Mouse (Mus musculus): Measurements from ENCODE around the gene Mylk4. TPM values are rescaled to one million over a fixed set of nuclear protein-coding genes. Genes with fewer than 3 reads are reported as not detected.

The Mylk4 gene
- not detected for total RNA-seq (2023)

GRCm38 (mm10) chr13:32783816-32784215 is at the start of gene Mylk4:
Gene Mylk4 (minus strand): TSS chr13:32783954.

DNA sequence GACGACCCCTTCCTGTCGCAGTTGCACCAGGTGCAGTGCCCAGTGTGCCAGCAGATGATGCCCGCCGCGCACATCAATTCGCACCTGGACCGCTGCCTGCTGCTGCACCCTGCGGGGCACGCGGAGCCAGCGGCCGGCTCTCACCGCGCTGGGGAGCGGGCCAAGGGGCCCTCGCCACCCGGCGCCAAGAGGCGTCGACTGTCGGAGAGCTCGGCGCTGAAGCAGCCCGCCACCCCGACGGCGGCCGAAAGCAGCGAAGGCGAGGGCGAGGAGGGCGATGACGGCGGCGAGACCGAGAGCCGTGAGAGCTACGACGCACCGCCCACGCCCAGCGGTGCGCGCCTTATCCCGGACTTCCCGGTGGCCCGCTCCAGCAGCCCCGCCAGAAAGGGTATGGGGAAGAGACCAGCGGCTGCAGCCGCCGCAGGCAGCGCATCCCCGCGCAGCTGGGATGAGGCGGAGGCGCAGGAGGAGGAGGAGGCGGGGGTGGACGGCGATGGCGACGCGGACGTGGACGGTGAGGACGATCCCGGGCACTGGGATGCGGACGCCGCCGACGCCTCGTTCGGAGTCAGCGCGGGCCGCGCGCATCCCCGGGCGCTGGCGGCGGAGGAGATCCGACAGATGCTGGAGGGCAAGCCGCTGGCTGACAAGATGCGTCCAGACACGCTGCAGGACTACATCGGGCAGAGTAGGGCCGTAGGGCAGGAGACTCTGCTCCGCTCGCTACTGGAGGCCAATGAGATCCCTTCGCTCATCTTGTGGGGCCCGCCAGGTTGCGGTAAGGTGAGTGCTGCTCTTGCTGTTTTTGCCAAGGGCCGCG is 18.7 kb upstream of the Mylk4 start, which contains the start of gene D930007J09Rik:
Gene D930007J09Rik (minus strand): TSS at position 591 of the 823 bp plus-strand sequence.

DNA sequence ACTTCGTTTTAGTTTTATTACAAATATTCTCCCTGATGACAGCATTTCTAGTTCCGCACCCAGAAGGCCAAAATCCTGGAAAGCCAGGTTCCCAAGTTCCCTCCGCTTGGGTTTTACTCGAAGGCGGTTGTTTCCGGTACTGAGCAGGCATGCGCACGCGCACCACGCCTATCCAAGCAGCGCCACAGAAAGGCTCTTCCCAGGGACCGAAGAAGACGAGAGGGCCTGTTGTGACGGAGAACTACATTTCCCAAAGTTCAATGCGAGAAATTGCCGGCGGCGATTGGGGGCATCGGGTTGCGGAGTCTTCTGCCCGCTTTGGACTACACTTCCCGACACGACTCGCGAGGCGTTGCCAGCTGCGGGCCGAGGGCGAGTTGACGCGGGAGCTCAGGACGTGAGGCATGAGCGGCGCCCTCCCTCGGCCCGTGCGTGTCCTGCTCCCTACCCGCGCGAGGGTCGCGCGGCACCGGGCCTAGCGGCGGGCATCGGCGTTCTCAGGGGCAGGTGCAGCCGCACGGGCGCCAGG is 18.0 kb upstream of the Mylk4 start, which contains the start of gene Wrnip1:
Gene Wrnip1 (plus strand): TSS at position 346 of the 529 bp plus-strand sequence.

Other genes starting within 250 kb of the Mylk4 start
- gene Wrnip1, start 18.1 kb upstream of the Mylk4 start, total RNA-seq (2023): 37.5 TPM
- not detected for gene D930007J09Rik, start 18.9 kb upstream of the Mylk4 start, total RNA-seq (2023)
- 26.0 TPM for gene Serpinb1a, start 67.2 kb upstream of the Mylk4 start, total RNA-seq (2023)
- gene Serpinb1c, start 114.3 kb upstream of the Mylk4 start, total RNA-seq (2023): not detected
- 6.1 TPM for gene Serpinb6b, start 181.3 kb upstream of the Mylk4 start, total RNA-seq (2023)
- 5.4 TPM for gene Serpinb9, start 219.3 kb upstream of the Mylk4 start, total RNA-seq (2023)
- gene Serpinb9b, start 243.5 kb upstream of the Mylk4 start, total RNA-seq (2023): not detected